Mouse (Mus musculus): ENCODE data around the gene Tmem63b.

Tmem63b gene

GRCm38 (mm10) chr17:45703187-45703586 is 16.5 kb upstream of the Tmem63b start:
- DNase-seq (ENCODE audit: low spot score): no peak

- DNase-seq (ENCODE audit: low spot score): no peak
Measured at GRCm38 (mm10) chr17:45702254-45702653, 15.5 kb upstream of the Tmem63b start.

DNA sequence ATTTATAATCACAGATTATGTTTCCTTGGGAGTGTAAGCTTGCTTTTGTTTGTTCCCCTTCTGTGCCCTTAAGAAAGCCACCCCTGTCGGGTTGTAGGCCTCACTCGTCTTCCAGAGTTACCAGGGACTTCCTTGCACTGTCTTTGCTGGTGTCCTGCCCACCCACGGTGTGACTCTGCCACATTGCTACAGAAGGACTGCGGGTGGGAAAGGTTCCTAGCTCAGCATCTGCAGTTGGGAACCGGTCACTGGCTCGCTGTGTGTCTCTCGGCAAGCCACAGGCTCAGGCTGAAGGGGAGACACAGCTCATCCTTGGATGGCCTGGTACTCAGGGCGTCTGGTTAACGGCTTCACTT is 14.5 kb upstream of the Tmem63b start:
- DNase-seq (ENCODE audit: low spot score): no peak

DNA sequence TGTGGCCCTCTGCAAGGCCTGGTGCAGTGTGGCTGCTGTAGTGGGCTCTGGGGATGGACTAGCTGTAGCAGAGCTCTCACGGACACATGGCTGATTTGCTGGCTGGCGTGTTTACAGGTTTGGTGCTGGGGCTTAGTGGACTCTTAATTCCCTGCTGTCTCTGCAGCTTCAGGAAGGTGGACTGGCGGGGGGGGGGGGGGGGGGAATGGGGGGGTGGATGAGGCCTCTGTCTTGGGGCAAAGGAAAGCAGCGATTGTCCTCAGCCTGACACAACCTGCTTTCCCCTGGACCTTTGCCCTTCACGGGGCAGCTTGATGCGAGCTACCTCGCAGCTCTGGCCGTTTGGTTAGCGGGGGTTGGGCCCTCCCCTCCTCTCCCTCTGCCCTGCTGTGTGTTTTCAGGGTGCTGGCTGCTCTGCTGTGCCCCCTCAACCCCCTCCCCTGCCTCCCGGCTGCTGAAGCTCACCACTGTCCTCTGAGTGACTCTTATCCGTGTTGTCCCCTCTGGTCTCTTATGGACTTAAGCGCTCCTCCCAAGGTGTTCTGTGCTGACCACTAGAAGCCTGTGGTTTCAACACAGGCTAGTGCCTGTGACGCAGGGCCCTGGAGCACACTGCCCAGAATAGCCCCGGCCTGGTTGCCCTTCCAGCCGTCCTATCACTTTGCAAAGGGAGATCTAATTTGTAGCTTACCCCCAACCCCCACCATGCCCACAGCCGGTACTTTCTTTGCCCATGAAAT is 14.0 kb upstream of the Tmem63b start:
- DNase-seq (ENCODE audit: low spot score): no peak

DNA sequence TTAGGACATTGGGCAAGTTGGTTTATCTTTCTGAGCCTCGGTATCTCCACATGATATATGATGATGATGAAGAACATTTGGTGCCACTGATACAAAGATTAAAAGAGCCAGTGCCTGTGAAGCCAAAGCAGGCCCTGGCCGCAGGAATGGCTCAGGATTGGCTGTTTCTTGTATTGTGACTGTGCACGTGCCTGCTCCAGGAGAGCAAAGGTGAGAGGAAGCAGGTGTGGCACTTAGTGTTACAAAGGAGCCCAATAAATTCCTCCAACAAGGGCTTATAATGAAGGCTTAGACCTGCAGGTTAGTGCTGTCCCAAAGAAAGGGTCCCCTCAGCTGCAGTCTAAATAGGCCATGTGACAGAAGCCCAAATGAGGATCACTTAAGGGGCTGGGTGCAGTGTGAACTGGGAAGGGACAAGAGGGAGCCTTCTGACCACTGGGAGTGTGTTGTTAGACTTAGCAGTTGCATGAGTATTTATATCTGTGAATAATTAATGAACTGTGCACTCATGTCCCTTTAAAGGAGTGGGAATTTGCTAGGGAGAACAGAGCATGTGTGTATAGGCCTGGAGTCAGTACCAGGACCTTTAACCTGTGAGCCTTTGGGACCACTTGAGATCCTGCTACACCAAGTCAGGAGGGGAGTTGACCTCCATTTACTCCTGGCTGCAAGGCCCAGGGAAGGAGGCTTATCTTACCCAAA is 12.5 kb upstream of the Tmem63b start:
- DNase-seq (ENCODE audit: low spot score): no peak

DNA sequence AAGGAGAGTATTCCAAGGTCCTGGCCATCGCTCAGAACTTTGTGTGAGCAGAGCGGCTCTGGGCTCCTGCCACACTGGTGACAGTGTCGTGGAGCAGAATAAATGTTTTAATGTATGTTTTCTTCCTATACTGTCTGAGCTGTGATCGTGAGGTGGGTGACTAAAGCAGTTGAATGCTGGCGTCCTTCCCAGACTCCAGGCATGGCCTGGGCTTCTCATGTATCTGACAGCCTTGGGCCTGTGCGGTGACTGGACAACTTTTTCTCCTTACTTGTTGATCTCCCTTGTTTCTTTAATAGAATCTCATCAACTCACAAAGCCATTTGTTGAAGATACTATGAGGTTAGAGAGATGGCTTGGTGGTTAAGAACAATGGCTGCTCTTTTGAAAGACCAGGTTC is 11.7 kb upstream of the Tmem63b start:
- no peak for DNase-seq (ENCODE audit: low spot score)

GRCm38 (mm10) chr17:45696981-45697380 is 10.3 kb upstream of the Tmem63b start:
- no peak for DNase-seq (ENCODE audit: low spot score)

DNA sequence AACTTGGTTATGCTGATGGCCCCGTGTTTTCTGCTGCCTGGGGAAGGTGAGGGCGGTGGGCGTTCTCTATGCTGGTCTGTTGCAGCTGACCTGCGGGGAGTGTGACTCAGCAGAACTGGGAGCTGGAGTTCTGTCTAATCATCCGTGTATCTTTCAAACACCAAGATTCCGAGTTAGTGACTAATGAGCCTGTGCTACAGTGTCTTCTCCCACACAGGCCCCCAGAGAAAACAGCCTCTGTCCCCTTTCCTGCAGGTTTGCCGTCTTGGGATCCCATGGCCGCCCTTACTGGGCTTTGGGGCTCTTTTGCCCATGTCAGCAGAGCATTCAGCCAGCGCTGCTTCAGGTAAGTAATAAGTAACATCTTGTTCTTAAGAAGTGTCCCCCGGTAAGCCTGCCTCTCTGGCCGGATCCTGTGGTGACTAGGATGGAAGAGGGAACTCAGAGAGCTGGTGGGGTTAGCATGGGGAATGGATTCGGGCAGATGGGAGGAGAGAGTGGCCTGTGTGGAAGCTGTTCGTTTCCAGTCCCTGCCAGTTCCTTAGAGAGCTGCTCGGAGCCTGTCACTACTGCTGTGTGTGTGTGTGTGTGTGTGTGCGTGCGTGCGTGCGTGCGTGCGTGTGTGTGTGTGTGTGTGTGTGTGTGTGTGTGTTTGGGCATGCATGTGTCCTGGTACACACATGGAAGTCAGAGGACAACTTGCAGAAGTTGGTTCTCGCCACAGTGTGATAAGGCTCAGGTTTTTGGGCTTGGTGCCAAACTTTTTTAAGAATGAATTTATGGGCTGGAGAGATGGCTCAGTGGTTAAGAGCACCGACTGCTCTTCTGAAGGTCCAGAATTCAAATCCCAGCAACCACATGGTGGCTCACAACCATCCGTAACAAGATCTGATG is 8.8 kb upstream of the Tmem63b start:
- DNase-seq (ENCODE audit: low spot score): no peak

DNA sequence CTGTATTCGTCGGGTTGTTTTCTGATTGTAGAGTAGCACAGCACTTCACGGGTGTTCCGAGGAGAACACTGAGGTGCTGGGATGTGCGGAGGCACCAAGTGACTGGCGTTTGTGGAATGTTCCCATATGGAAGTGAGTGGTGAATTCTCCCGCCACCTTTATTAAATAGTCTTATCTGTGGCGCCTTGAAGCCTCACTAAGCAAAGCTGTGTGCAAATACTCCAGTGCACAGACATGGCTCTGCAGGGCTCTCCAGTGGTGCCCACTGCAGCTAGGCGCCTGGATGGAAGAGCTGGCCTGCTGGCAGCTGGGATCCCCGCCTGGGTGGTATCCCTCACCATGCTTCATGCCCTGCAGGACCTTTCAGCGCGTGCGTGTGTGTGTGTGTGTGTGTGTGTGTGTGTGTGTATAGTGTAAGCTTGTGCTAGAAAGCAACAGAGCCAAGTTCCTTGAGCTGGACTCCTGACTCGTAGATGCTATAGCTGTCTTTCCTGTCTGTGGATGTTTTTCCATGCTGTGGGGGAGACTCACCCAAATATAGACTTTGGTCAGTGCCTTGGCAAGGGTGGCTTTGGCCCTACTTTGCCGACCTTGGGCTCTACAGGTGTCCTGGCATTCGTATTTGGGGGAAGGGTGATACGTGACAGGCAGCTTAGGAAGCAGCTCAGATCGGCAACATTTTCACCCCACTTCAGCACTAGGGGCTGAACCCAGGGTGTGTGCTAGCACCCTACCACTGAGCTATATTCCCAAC is 7.3 kb upstream of the Tmem63b start:
- DNase-seq (ENCODE audit: low spot score): no peak

DNA sequence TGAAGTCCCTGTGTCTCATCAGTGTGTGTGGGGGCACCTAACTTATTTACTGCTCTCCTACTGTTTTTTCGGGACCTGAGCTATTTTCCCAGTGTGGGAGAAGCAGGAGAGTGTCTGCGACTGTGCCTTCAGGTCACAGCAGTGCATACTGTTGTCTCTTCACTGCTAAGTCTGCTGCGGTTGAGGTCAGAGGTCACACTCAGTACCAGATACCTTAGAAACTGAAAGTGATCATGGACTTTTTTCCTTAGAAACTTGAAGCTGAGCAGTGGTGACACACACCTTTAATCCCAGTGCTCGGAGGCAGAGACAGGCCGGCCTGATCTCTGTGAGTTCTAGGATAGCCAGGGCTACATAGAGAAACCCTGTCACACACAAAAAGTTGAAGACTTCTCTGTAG is 5.5 kb upstream of the Tmem63b start:
- no peak for DNase-seq (ENCODE audit: low spot score)

- DNase-seq (ENCODE audit: low spot score): no peak
Measured at GRCm38 (mm10) chr17:45690044-45690443, 3.3 kb upstream of the Tmem63b start.

DNA sequence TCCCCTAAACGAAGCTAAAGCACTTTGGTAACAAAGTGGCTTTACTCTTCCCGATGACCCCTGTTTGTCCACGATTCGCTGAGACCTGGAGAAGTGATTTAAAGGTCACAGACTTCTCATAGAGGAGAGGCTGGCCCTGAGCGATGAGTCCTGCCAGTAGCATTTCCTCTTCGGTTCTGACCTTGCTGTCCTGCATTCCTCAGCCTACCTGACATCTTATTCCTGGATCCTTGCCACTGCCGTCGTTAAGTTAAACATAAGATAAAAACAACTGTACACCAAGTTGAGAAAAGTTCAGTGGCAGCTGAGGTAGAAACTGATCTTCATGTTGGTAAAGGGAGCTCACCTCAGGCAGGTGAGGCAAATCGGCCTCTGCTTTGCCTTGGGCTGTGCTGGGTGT is 2.4 kb upstream of the Tmem63b start:
- no peak for DNase-seq (ENCODE audit: low spot score)

GRCm38 (mm10) chr17:45686093-45686619 is 549 bp downstream of the Tmem63b start, which contains the start of gene Mrpl14:
Gene Mrpl14 (plus strand): TSS chr17:45686322.
- peak; percentile 54 for DNase-seq (ENCODE audit: low spot score)

GRCm38 (mm10) chr17:45685171-45686092 is 1.3 kb downstream of the Tmem63b start:
- no peak for DNase-seq (ENCODE audit: low spot score)

DNA sequence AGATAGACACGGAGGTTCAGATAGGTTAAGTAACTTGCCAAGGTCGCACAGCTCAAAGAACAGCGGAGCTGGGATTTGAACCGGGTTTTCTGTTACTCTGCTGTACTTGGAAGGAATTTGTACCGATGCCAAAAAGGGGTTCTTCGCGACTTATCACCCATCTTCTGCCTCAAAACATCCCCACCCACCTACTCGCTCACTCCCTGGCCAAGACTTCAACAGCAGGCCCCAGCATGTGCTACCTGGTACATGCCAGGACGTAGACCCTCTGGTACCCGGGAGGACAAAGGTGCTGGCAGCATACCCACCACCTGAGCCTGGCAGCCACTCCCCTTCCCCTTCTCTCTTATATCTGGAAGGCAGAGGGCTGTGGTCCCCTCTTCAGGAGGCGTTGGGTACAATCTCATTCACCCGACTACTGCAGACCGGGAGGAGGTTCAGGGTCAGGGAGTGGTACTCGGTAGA is 2.0 kb downstream of the Tmem63b start:
- no peak for DNase-seq (ENCODE audit: low spot score)

GRCm38 (mm10) chr17:45682843-45683242 is 3.9 kb downstream of the Tmem63b start:
- DNase-seq (ENCODE audit: low spot score): no peak

GRCm38 (mm10) chr17:45681588-45681987 is 5.1 kb downstream of the Tmem63b start:
- no peak for DNase-seq (ENCODE audit: low spot score)

DNA sequence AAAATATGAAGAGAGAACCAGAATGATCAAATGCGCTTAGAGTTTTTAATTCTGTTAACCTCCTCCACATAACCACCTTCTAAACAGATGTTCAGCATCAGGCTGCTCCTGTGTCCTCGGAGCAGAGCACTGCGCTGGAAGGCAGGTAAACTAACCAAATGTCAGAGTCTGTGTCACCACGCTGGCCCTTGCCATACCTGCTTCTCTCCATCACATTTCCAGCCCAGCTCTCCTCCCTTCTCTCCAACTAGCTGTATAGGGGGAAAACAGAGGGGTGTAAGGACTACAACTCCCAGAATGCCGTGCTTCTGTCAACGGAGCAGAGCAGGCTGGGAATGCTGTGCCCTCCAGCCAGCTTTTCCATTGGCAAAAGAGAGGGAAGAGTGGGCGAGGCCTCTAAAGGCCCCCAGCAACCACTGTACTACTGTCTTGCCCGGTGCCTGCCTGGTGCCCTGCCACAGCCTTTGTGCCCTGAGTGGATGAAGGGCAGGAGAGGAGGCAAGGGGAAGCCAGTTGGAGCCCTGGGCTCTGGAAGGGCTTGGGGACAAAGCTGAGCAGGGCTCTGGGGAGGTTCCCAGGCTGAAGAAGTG is 6.2 kb downstream of the Tmem63b start:
- DNase-seq (ENCODE audit: low spot score): peak; percentile 31

- no peak for DNase-seq (ENCODE audit: low spot score)
Measured at GRCm38 (mm10) chr17:45678106-45678505, 8.6 kb downstream of the Tmem63b start.

DNA sequence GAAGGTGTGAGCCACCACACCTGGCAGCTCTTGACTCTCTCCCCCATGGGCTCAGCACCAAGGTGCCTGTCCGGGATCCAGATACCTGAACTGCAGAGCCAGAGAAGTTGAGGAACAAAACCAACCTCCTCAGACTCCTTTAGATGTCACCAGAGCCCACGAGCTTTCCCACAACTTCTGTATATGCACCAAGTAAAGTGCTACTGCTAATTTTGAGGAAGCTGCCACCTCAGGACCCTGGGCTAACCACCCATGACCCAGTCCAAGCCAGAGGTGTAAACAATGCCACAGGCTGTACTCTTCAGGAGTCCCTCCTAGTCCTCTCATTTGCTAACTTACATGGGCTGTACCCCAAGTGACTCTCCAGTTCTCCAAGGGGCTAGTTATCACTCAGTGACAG is 14.1 kb downstream of the Tmem63b start:
- no peak for DNase-seq (ENCODE audit: low spot score)

All from layer of hippocampus, adult 9-10 months (tissue).